Mouse (Mus musculus) ovary, postnatal 14 days (tissue): ENCODE data around the gene Mettl23.
"Not testable (repeated sequence)": the region's sequence is repeated elsewhere in the genome, so short reads cannot be mapped to it uniquely, and the experiment has no call there.

ENCODE experiments used
- DNase-seq: peaks from one replicate; pipeline ENCODE4 v3.0.0; 2022; ENCODE audit warnings: low spot score

Gene Mettl23

GRCm38 (mm10) chr11:116882446-116882845 is 39.4 kb downstream of the Mettl23 start:
- no peak for DNase-seq

- DNase-seq = no peak
Observed at GRCm38 (mm10) chr11:116884061-116884460, 41.0 kb downstream of the Mettl23 start.

- peak; percentile 72 for DNase-seq
Observed at GRCm38 (mm10) chr11:116885275-116886151, 42.4 kb downstream of the Mettl23 start.

GRCm38 (mm10) chr11:116887136-116887535 is 44.1 kb downstream of the Mettl23 start:
- DNase-seq = no peak

- no peak for DNase-seq
Observed at GRCm38 (mm10) chr11:116893532-116894442, 50.7 kb downstream of the Mettl23 start.

GRCm38 (mm10) chr11:116895402-116895801 is 52.3 kb downstream of the Mettl23 start:
- DNase-seq = no peak

GRCm38 (mm10) chr11:116899247-116899646 is 56.2 kb downstream of the Mettl23 start:
- DNase-seq = no peak

GRCm38 (mm10) chr11:116902588-116902987 is 59.5 kb downstream of the Mettl23 start:
- DNase-seq = not testable (repeated sequence)
